Mouse (Mus musculus) right cerebral cortex, adult 18-20 months (tissue): ENCODE results near the gene Ccdc63.
"Not testable (repeated sequence)": the region's sequence is repeated elsewhere in the genome, so short reads cannot be mapped to it uniquely, and the experiment has no call there.

Experiments
- DNase-seq: peaks from one replicate; pipeline ENCODE4 v3.0.0; 2022; ENCODE audit warnings: mixed read lengths

The Ccdc63 gene

GRCm38 (mm10) chr5:122148107-122148506 is 7.5 kb upstream of the Ccdc63 start:
- no peak for DNase-seq

- no peak for DNase-seq
Observed at GRCm38 (mm10) chr5:122146609-122147008, 6.0 kb upstream of the Ccdc63 start.

GRCm38 (mm10) chr5:122146056-122146580 is 5.5 kb upstream of the Ccdc63 start:
- peak; percentile 47 for DNase-seq

- peak; percentile 26 for DNase-seq
Observed at GRCm38 (mm10) chr5:122145381-122146055, 4.9 kb upstream of the Ccdc63 start.

- DNase-seq: no peak
Observed at GRCm38 (mm10) chr5:122144825-122145224, 4.2 kb upstream of the Ccdc63 start.

- DNase-seq: peak; percentile 74
Observed at GRCm38 (mm10) chr5:122143543-122143942, 2.9 kb upstream of the Ccdc63 start.

- no peak for DNase-seq
Observed at GRCm38 (mm10) chr5:122142230-122142992, 1.8 kb upstream of the Ccdc63 start.

- not testable (repeated sequence) for DNase-seq
Observed at GRCm38 (mm10) chr5:122139771-122140170, 852 bp downstream of the Ccdc63 start.

GRCm38 (mm10) chr5:122138856-122139255 is 1.8 kb downstream of the Ccdc63 start:
- no peak for DNase-seq

- DNase-seq: no peak
Observed at GRCm38 (mm10) chr5:122136508-122137408, 3.9 kb downstream of the Ccdc63 start.

- DNase-seq: no peak
Observed at GRCm38 (mm10) chr5:122135290-122135882, 5.2 kb downstream of the Ccdc63 start.

- DNase-seq: no peak
Observed at GRCm38 (mm10) chr5:122134395-122135289, 6.0 kb downstream of the Ccdc63 start.

GRCm38 (mm10) chr5:122133050-122133389 is 7.6 kb downstream of the Ccdc63 start:
- no peak for DNase-seq

GRCm38 (mm10) chr5:122132167-122133049 is 8.2 kb downstream of the Ccdc63 start:
- no peak for DNase-seq

GRCm38 (mm10) chr5:122131076-122132051 is 9.3 kb downstream of the Ccdc63 start:
- peak; percentile 90 for DNase-seq

- DNase-seq: peak; percentile 17
Observed at GRCm38 (mm10) chr5:122130341-122130998, 10.2 kb downstream of the Ccdc63 start.

- DNase-seq: peak; percentile 73
Observed at GRCm38 (mm10) chr5:122129068-122129655, 11.5 kb downstream of the Ccdc63 start.

GRCm38 (mm10) chr5:122125211-122125760 is 15.3 kb downstream of the Ccdc63 start:
- no peak for DNase-seq
